Mouse (Mus musculus): ENCODE results near the gene Dnpep.

Gene Dnpep

GRCm38 (mm10) chr1:75317241-75318201, at the start of gene Dnpep:
Gene Dnpep (minus strand): TSS chr1:75317990.
- DNase-seq (ENCODE audit: low read depth, low spot score): peak; percentile 100

DNA sequence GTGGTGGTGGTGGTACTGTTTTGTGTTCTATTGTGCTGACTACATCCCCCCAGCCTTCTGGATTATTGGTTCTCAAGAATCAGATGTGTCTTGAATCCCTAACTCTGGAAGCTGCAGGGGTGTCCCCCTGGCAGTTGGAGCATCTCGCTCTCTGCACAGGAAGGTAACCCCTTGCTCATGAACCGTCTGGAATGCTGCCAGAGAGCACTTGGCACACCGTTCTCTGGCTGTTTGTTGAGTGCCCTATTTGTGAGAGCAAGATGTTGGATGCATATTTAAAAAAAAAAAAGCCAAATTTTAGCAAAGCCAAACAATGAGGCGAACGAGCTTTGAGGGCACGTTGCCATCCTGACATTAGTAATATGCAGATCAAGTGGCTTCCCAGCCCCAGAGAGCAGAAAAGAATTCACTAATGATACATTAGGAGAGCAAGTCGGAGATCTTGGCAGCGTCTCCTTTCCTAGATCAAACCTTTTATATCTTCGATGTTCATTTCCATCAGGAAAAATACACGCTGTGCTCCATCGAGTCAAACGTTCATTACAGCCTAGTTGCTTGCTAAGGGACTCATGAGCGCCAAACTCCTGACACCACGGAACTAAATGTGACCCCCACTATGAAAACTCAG, 47.8 kb upstream of the Dnpep start:
- no peak for DNase-seq (ENCODE audit: low read depth, low spot score)

DNA sequence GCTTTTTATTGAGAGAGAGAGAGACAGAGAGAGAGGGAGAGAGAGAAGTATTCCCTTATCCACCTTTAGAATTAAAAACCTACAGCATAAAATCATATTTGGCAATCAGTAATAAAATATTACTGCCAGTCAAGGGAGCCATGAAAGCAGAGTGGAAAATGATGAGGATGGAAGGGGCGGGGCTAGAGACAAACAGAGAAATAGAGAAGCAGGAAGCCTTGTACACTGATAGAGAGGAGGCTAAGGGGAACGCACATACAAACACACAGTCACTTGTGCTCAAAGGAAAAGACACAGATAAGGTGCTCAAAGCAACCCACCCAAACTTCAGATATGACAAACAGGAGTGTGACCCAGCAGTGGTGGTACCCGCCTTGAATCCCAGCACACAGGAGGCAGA, 46.1 kb upstream of the Dnpep start:
- DNase-seq (ENCODE audit: low read depth, low spot score): no peak

DNA sequence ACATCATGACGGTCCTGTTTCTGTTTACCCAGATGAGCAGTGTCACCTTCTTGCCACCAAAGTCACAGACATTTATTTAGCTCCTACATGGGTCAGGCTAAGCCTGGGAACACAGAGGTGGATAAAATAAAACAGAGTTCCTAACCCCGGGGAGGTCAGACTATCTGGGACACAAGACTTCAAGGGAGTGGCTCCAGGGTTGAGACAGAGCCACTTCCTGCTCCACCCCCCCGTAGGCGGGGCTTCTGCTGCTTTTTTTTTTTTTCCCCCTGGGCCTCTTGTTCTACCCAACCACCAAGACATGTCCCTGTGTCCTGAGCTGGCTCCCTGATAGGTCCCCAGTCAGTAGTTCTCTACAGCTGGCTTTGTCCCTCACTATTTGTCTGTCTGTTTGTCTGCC, 44.0 kb upstream of the Dnpep start:
- DNase-seq (ENCODE audit: low read depth, low spot score): no peak

GRCm38 (mm10) chr1:75361123-75361522, 43.3 kb upstream of the Dnpep start:
- no peak for DNase-seq (ENCODE audit: low read depth, low spot score)

GRCm38 (mm10) chr1:75360112-75361031, 42.6 kb upstream of the Dnpep start, which contains the start of gene Des:
Gene Des (plus strand): TSS chr1:75360329.
- no peak for DNase-seq (ENCODE audit: low read depth, low spot score)

DNA sequence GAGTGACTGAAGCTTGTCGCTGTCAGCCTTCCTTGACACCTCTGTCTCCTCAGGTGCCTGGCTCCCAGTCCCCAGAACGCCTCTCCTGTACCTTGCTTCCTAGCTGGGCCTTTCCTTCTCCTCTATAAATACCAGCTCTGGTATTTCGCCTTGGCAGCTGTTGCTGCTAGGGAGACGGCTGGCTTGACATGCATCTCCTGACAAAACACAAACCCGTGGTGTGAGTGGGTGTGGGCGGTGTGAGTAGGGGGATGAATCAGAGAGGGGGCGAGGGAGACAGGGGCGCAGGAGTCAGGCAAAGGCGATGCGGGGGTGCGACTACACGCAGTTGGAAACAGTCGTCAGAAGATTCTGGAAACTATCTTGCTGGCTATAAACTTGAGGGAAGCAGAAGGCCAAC, 41.6 kb upstream of the Dnpep start:
- peak; percentile 62 for DNase-seq (ENCODE audit: low read depth, low spot score)

DNA sequence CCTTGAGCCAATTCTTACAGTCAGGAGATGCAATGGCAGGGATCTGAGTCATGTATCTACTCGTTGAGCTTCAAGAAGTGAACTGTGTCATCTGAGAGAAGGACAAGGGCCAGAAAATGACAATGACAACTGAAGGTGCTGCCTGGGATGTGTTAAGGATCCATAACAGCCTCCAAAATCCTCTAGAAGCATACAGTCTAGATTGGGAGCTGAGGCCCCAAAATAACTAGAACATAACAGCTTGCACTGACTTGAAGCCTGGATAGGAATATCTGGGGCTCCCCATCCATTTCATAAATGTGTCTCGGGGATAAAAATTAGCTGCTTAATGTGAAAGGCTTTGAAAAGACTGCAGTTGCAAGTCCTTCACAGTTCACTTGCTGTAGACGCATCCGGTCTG, 40.2 kb upstream of the Dnpep start:
- DNase-seq (ENCODE audit: low read depth, low spot score): peak; percentile 55

DNA sequence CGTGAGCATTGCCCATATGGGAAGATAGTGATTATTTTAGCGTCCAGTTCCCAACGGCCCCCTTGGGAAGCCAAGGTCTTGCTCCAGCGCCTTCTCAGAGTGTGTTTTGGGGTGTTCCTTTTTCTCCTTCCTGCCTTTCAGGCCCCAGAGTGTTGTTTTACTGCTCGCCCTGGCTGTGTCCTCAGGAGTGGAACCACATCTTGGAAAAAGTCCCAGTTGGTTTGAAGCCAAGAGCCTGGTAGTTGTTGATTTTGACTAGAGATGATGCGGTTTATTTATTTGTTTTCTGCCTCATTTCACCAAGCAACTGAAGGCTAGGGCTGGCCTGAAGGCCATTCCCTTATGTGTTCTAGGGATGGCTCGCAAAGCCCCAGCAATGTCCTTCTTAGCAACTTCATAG, 39.5 kb upstream of the Dnpep start:
- no peak for DNase-seq (ENCODE audit: low read depth, low spot score)

DNA sequence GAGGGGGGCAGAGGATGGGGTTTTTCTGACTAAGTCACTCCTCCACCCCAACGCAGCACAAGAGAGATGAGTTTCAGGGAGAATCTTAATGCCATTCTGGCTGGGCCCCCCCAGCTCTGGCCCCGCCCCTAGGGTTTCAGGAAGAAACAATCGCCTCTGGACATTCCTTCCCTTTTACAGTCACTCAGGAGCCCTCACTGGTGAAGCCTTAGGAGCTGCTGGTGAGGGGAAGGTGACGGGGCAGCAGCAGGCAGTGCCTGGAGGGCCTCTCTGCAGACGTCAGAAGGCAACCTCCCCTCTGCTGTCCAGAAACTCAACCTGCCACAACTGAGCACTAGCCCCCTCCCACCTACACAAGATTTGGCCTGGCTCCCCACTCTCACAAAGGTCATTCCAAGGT, 31.5 kb upstream of the Dnpep start:
- no peak for DNase-seq (ENCODE audit: low read depth, low spot score)

DNA sequence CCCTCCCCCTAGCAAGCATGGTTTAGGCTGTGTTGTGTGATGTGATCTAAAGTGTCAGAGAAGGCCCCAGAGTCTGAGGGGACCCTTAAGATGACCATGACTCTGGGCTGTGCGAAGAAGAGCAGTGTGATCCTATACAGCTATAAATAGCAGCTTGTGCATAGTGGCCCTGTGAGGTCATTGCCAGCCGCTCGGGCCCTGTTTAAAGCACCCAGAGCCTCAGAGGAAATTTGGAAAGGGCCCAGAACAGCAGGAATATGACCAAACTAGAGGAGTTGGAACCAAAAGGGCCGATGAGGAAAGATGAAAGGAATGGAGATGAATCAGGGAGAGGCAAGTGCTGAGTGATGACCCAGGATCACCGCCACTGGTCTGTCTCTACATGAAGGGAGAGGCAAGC, 29.5 kb upstream of the Dnpep start:
- no peak for DNase-seq (ENCODE audit: low read depth, low spot score)

- DNase-seq (ENCODE audit: low read depth, low spot score): no peak
Observed at GRCm38 (mm10) chr1:75345036-75345935, 27.5 kb upstream of the Dnpep start.

DNA sequence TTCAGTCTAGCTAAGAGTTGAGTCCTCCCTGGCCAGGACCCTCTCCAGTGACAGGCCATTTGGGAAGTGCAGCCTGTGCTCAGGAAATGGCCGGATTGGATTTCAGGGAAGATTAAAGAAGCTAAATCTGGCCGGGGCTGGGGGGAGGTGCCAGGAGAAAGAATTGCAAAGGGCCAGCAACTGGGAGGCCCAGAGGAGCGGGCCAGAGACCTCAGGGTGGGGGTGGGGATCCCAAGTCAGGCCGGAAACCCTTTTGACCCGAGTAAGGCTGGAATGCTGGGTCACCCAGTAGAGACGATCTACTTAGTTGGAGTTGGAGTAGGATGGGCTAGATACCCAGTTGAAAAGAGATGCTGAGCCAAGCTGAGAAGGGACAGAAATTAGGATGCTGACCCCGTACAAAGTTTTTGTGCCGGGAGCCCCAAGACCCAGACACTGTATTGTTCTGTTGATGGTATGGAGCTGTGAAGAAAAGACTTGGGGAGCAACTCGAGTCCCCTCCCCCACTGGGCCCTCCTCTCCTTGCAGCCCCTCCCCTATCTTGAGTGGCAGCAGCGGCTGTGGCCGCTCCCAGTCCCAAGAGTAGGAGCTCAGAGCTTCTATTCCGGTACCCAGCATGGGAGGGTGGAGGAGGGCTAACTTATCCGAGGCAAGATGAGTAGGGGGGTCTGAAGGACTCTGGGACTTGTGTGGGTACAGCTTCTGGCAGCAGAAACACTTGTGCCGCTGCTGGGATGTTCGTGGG, 26.7 kb upstream of the Dnpep start:
- DNase-seq (ENCODE audit: low read depth, low spot score): no peak

DNA sequence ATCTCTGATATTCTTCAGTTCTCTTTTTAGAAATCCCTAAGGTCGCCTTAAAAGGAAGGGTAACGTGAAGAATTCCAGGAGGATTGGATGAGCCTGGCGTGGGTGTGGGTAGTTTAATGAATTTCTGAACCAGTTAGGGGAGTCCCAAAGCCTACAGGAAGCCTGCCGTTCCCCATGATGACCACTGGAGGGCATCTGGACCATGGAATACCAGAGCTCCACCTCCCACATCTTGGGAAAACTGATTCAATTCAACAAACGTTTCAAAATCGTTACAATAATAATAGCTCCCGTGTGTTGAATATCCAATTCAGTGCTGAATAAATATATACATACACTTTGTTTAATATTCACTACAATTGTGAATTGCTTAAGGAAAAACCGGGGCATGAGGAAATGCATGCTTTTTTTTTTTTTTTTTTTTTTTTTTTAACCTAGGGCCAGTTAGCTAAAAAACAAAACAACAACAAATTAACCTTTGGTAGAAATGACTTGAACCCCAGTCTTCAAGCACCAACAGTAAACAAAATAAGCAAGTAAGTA, 25.2 kb upstream of the Dnpep start:
- peak; percentile 57 for DNase-seq (ENCODE audit: low read depth, low spot score)

GRCm38 (mm10) chr1:75340519-75340918, 22.7 kb upstream of the Dnpep start:
- DNase-seq (ENCODE audit: low read depth, low spot score): no peak

GRCm38 (mm10) chr1:75339337-75339736, 21.5 kb upstream of the Dnpep start:
- DNase-seq (ENCODE audit: low read depth, low spot score): peak; percentile 50

DNA sequence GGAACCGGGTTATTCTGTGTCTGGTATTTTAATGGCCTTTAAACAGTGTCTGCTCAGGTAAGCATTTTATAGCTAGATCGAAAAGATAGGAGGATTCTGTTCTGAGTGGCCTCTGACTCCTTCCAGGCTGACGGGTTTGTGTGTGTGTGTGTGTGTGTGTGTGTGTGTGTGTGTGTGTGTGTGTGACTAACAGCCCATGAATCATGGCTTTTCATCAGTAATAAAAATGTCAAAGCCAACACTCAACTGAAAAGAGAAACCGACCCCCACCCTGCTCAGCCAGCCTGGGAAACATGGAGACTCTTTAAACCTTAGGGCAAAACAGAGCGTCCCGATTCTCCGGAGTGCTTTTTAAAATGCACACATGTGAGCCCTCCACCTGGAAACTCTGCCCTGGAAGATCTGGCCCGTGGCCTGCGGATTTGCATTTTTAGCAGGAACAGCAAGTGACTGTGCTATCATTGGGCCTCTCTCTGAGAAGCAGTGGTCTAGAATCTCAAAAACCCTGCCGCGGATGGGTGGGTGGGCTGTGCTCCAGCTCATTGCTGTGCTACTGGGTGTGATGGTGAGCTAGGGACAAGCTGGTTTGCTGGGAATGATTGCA, 20.4 kb upstream of the Dnpep start:
- no peak for DNase-seq (ENCODE audit: low read depth, low spot score)

GRCm38 (mm10) chr1:75337097-75337496, 19.3 kb upstream of the Dnpep start:
- no peak for DNase-seq (ENCODE audit: low read depth, low spot score)

GRCm38 (mm10) chr1:75336461-75336860, 18.7 kb upstream of the Dnpep start:
- DNase-seq (ENCODE audit: low read depth, low spot score): no peak
